Mouse (Mus musculus): ENCODE measurements around the gene Ttc32. TPM values are rescaled to one million over a fixed set of nuclear protein-coding genes. Genes with fewer than 3 reads are reported as not detected.

Gene Ttc32
- total and polyA plus RNA-seq, 3 experiments, result 11.5 to 28.8 (median 11.7) TPM

DNA sequence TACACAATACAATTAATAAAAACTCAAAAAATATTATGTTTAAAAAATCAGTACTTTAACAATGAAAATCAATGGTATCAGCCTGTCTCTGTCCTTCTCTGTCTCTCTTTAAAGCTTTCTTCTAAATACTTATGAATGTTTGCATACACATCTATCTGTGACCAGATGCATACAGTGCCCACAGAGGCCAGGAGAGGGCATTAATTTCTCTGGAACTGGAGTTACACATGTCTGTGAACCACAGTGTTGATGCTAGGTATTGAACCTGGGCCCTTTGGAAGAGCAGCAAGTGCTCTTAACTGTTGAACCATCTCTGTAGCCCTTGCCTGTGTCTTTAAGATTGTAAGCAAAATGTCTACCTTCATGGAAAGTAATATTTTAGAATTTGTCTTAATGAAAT, 3.3 kb downstream of the Ttc32 start:
- peaks cover 0 to 10% of the 10 kb centered on the region in 2 experiments for H3K36me3 ChIP-seq (replicated peaks in 1 of 2; ENCODE audit: control insufficient read depth in 1 of 2, insufficient read depth in 1 of 2, low read length in 1 of 2)
- H3K27me3 ChIP-seq (replicated peaks), result no peaks in the 10 kb centered on the region
- TF ChIP-seq ZC3H11A (IDR thresholded peaks at IDR 0.05; ENCODE audit: low read depth, low read length) (no peak), ZKSCAN1 (IDR thresholded peaks at IDR 0.05; ENCODE audit: borderline replicate concordance, low read depth, low read length) (no peak), ETS1 (conservative IDR thresholded peaks at IDR 0.05; ENCODE audit: low read depth, low read length) (no peak), NELFE (IDR thresholded peaks at IDR 0.05; ENCODE audit: low read depth, low read length) (no peak), JUN (IDR thresholded peaks at IDR 0.05; ENCODE audit: insufficient read depth, low read depth, low read length) (no peak), MAX (IDR thresholded peaks at IDR 0.05; ENCODE audit: low read length) (no peak), HCFC1 (IDR thresholded peaks at IDR 0.05; ENCODE audit: low read depth, low read length) (no peak), GABPA (IDR thresholded peaks at IDR 0.05; ENCODE audit: insufficient replicate concordance, low read depth, low read length) (no peak), JUND (conservative IDR thresholded peaks at IDR 0.05; ENCODE audit: low read depth, low read length) (no peak), POLR2A (IDR thresholded peaks at IDR 0.05; ENCODE audit: low read depth, low read length) (no peak), ZMIZ1 (IDR thresholded peaks at IDR 0.05; ENCODE audit: low read depth, low read length) (no peak), TBP (conservative IDR thresholded peaks at IDR 0.05; ENCODE audit: low read depth, low read length) (no peak), USF1 (IDR thresholded peaks at IDR 0.05; ENCODE audit: low read depth, low read length) (no peak)
- no peaks in the 10 kb centered on the region for H3K9me3 ChIP-seq (replicated peaks; ENCODE audit: low read length)
- H3K4me1 ChIP-seq (ENCODE audit: control insufficient read depth in 1 of 2, insufficient read depth in 2 of 2), result peaks cover 9 to 14% of the 10 kb centered on the region in 2 experiments
- H3K4me3 ChIP-seq (replicated peaks in 1 of 3; ENCODE audit: low read depth in 2 of 3, low read length in 2 of 3, poor library complexity in 1 of 3), result no peak overlapping the region
- in situ Hi-C loops (cut with MboI; ENCODE audit: low pct_ligation_motif_present, low pct_unique_long_range_greater_than_20kb, low sequenced_read_pairs) (no loop called here), dilution Hi-C loops (cut with MboI; ENCODE audit: extremely low pct_ligation_motif_present, extremely low pct_unique_long_range_greater_than_20kb, low sequenced_read_pairs) (no loop called here)
- H3K27ac ChIP-seq (ENCODE audit: insufficient read depth, low read depth), result no peak overlapping the region
- H3K4me2 ChIP-seq (ENCODE audit: insufficient read depth, low read depth, poor library complexity, severe bottlenecking), result no peak overlapping the region
- no peak for DNase-seq (ENCODE audit: extremely low read depth)
- no peaks in the 10 kb centered on the region; the same call in 1 of the 2 replicates for H3K79me2 ChIP-seq (replicated peaks; ENCODE audit: control insufficient read depth, extremely low read depth, insufficient read depth, poor library complexity, severe bottlenecking)
- no peak overlapping the region for H3K9ac ChIP-seq (ENCODE audit: insufficient read depth, low read depth)

GRCm38 (mm10) chr12:9036409-9036808, 6.6 kb downstream of the Ttc32 start:
- no peak for DNase-seq (ENCODE audit: extremely low read depth)
- in situ Hi-C loops (cut with MboI; ENCODE audit: low pct_ligation_motif_present, low pct_unique_long_range_greater_than_20kb, low sequenced_read_pairs), result no loop called here
- no peak overlapping the region for H3K9ac ChIP-seq (ENCODE audit: insufficient read depth, low read depth)
- peaks cover 6 to 30% of the 10 kb centered on the region in 2 experiments for H3K4me1 ChIP-seq (ENCODE audit: control insufficient read depth in 1 of 2, insufficient read depth in 2 of 2)
- H3K27me3 ChIP-seq (replicated peaks), result no peaks in the 10 kb centered on the region
- dilution Hi-C loops (cut with MboI; ENCODE audit: extremely low pct_ligation_motif_present, extremely low pct_unique_long_range_greater_than_20kb, low sequenced_read_pairs), result no loop called here
- no peaks in the 10 kb centered on the region for H3K9me3 ChIP-seq (replicated peaks; ENCODE audit: low read length)
- no peak overlapping the region for H3K4me2 ChIP-seq (ENCODE audit: insufficient read depth, low read depth, poor library complexity, severe bottlenecking)
- TF ChIP-seq GABPA (IDR thresholded peaks at IDR 0.05; ENCODE audit: insufficient replicate concordance, low read depth, low read length), result no peak
- TF ChIP-seq IRF4 (IDR thresholded peaks at IDR 0.05; ENCODE audit: low read depth, low read length), result no peak
- no peak for TF ChIP-seq NELFE (IDR thresholded peaks at IDR 0.05; ENCODE audit: low read depth, low read length)
- TF ChIP-seq BHLHE40 (IDR thresholded peaks at IDR 0.05; ENCODE audit: low read depth, low read length), result no peak
- TF ChIP-seq E2F4 (IDR thresholded peaks at IDR 0.05; ENCODE audit: insufficient replicate concordance, low read depth, low read length), result no peak
- no peak for TF ChIP-seq JUN (IDR thresholded peaks at IDR 0.05; ENCODE audit: insufficient read depth, low read depth, low read length)
- TF ChIP-seq MAFK (IDR thresholded peaks at IDR 0.05; ENCODE audit: insufficient replicate concordance, low read length), result no peak
- no peak for TF ChIP-seq PAX5 (IDR thresholded peaks at IDR 0.05; ENCODE audit: low read length)
- no peak for TF ChIP-seq JUND (conservative IDR thresholded peaks at IDR 0.05; ENCODE audit: low read depth, low read length)
- TF ChIP-seq UBTF (IDR thresholded peaks at IDR 0.05; ENCODE audit: low read depth, low read length), result no peak
- H3K36me3 ChIP-seq (replicated peaks in 1 of 2; ENCODE audit: control insufficient read depth in 1 of 2, insufficient read depth in 1 of 2, low read length in 1 of 2), result peaks cover 0 to 12% of the 10 kb centered on the region in 2 experiments
- H3K27ac ChIP-seq (ENCODE audit: insufficient read depth, low read depth), result no peak overlapping the region
- H3K79me2 ChIP-seq (replicated peaks; ENCODE audit: control insufficient read depth, extremely low read depth, insufficient read depth, poor library complexity, severe bottlenecking), result no peaks in the 10 kb centered on the region; the same call in 1 of the 2 replicates
- no peak overlapping the region for H3K4me3 ChIP-seq (replicated peaks in 1 of 3; ENCODE audit: low read depth in 2 of 3, low read length in 2 of 3, poor library complexity in 1 of 3)

Data from CH12.LX (cell line).